Mouse (Mus musculus) forebrain, embryonic 13.5 days (tissue): ENCODE data around the gene Ugt3a1. TPM values are rescaled to one million over a fixed set of nuclear protein-coding genes. Genes with fewer than 3 reads are reported as not detected.
"Not testable (repeated sequence)": the region's sequence is repeated elsewhere in the genome, so short reads cannot be mapped to it uniquely, and the experiment has no call there.

ENCODE experiments used
- ATAC-seq: fragments of 200-750 bp; cut with Nextera tagmentation; 2 replicates; pipeline ENCODE4 v1.8.0; 2017
- H3K27ac ChIP-seq: fragments of 300-500 bp; sonication (generic); 2 replicates; pipeline ENCODE4 v1.5.1; 2015; ENCODE audit warnings: inconsistent platforms, mild to moderate bottlenecking, moderate library complexity
- H3K27me3 ChIP-seq: fragments of 300-500 bp; sonication (generic); 2 replicates; pipeline ENCODE4 v1.6.1; 2015; ENCODE audit warnings: mild to moderate bottlenecking, inconsistent platforms
- H3K36me3 ChIP-seq: fragments of 300-500 bp; sonication (generic); 2 replicates; pipeline ENCODE4 v1.6.1; 2015; ENCODE audit warnings: mild to moderate bottlenecking, inconsistent platforms; ENCODE audit not compliant: poor library complexity, severe bottlenecking
- H3K4me1 ChIP-seq: fragments of 300-500 bp; sonication (generic); 2 replicates; pipeline ENCODE4 v1.6.1; 2015; ENCODE audit warnings: inconsistent platforms
- H3K4me2 ChIP-seq: fragments of 300-500 bp; sonication (generic); 2 replicates; pipeline ENCODE4 v1.6.1; 2015; ENCODE audit warnings: inconsistent platforms, mild to moderate bottlenecking, moderate library complexity
- H3K4me3 ChIP-seq: fragments of 300-500 bp; sonication (generic); 2 replicates; pipeline ENCODE4 v1.5.1; 2015; ENCODE audit warnings: mild to moderate bottlenecking, inconsistent platforms
- H3K9ac ChIP-seq: fragments of 300-500 bp; sonication (generic); 2 replicates; pipeline ENCODE4 v1.6.1; 2015; ENCODE audit warnings: mild to moderate bottlenecking, inconsistent platforms
- H3K9me3 ChIP-seq: fragments of 300-500 bp; sonication (generic); replicated peaks from 2 replicates; pipeline ENCODE4 v1.6.1; 2016; ENCODE audit warnings: inconsistent platforms
- WGBS: fragments of 180-500 bp; shearing (Covaris S2); methylation state at CpG from one replicate; pipeline ENCODE4 v1.1.7; 2015; 5-methylcytosine and 5-hydroxymethylcytosine counted together
- polyA plus RNA-seq: library from polyadenylated mRNA; unstranded; fragments of >200 nt; fragmentation: Nextera tagmentation; extraction: Ambion mirVana; gene quantifications from 2 replicates; pipeline ENCODE4 v1.2.1, GENCODE M21; 2015

Gene Ugt3a1
- polyA plus RNA-seq = not detected in 2 replicates

DNA sequence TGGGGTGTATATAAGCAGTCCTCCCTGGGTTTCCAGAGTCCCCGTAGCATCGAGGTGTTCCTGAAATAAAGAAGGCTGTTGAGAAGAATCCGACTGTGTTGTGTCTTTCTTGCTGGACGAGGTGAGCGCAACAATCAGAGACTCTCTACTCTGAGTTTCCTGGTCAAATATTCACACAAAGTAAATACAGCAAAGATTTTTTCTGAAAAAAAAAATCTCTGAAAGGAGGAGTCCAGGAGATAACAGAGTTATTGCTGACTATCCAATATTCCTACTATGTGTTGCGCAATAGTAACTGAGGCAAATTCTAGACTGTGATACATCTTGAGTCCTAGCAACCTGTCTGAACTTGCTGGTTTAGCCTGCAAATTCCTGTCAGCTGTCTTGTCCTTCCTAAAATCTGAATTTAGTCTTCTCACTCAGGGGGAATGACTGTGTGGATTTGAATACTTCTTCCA is at the start of gene Ugt3a1:
TSS of gene Ugt3a1 (plus strand) at position 51 of the 458 bp plus-strand sequence.
- H3K9me3 ChIP-seq = no peaks in the 10 kb centered on the region
- H3K27ac ChIP-seq = no peak within 1 kb of the TSS
- H3K36me3 ChIP-seq = no peaks in the 10 kb centered on the region
- H3K27me3 ChIP-seq = no peaks in the 10 kb centered on the region
- H3K4me1 ChIP-seq = no peaks in the 10 kb centered on the region
- no peak within 1 kb of the TSS for H3K4me3 ChIP-seq
- no peak within 1 kb of the TSS for H3K9ac ChIP-seq
- no peak within 1 kb of the TSS for H3K4me2 ChIP-seq
- no peak for ATAC-seq
- WGBS = 95% methylated on average over 6 of the region's 6 CpGs

DNA sequence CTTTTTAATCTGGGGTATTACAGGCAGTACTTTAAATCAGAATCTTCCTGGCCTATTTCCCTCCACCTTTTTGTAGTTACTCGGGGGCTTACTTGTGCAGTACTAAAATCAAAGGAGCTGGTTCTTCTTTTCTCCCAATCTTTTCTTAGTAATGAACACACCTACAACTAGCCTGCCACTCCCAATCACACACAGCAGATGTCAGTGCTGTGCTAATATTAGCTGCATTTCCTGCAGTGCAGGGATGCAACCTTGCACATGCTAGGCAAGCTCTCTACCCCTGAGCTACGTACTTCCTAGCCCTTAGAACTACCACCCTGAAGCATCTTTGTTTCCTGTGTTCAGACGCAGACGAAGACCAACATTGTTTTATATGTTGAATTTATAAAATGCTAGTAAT is 45.8 kb upstream of the Ugt3a1 start:
- H3K4me3 ChIP-seq, H3K9me3 ChIP-seq, H3K9ac ChIP-seq, H3K36me3 ChIP-seq, ATAC-seq, H3K4me2 ChIP-seq, H3K4me1 ChIP-seq, H3K27me3 ChIP-seq, H3K27ac ChIP-seq: not testable (repeated sequence)
- 82% methylated on average over 4 of the region's 4 CpGs for WGBS

DNA sequence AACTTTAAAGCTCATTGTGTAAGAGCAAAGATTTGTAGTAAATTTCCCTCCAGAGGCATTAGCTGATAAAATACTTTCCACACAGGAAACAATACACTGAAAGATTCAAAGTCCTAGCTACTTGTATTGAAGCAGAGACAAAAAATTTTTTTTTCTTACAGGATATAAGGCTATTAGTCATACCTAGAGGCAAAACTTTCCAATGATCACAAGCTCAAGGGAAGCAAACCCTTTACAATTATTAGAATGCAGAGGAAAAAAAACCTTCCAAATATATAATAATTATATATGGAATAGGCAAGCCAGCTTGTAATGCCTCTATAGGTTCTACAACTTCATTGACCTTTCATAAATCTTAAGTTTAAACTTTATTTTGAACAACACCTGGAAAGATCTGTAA is 30.3 kb upstream of the Ugt3a1 start:
- Histone ChIP-seq H3K9me3 (no peaks in the 10 kb centered on the region), H3K4me1 (no peaks in the 10 kb centered on the region), H3K4me2 (no peak overlapping the region), H3K27ac (no peak overlapping the region), H3K36me3 (no peaks in the 10 kb centered on the region), H3K9ac (no peak overlapping the region), H3K27me3 (no peaks in the 10 kb centered on the region), H3K4me3 (no peak overlapping the region)
- ATAC-seq = no peak

DNA sequence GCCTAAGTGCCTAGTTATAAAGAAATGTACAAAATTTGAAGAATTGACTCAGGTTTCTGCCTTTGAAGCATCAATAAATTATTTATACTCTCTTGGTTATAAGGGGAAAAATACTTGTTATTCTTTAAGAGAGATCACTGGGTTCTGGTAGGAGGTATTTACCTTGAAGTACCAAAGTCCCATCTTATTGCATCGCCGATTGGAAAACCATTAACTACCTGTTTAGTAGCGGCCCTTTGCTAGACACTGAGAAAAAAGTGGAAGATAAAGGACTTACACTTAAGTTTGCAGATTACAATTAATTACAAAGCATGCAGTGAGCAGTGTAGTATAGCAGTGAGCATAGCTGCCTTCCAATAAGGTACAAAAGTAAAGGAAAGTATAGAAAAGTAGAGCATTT is 23.8 kb upstream of the Ugt3a1 start:
- WGBS = 94% methylated on average over 3 of the region's 3 CpGs
- no peak for ATAC-seq
- no peak overlapping the region for H3K4me3 ChIP-seq

DNA sequence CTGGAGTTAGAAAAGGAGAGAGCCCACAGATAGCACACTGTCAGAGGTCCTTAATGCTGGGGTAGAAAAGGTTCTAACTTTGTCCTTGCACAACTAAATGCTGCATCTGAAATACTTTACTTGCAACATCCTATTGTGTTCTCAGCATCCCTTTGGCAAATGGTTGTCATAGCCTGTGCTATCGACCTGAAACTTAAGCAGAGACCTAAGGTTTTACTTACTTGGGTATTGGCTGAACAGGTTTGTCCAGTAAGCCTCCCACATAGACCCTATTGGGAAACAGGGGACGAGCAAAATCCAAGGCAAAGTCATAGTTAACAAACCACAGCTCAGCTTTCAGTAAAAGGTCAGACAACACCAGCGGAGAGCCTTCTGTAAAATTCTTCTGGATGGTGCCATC is 16.1 kb upstream of the Ugt3a1 start:
- H3K27ac ChIP-seq = no peak overlapping the region
- H3K9me3 ChIP-seq = no peaks in the 10 kb centered on the region
- no peaks in the 10 kb centered on the region for H3K36me3 ChIP-seq
- no peaks in the 10 kb centered on the region for H3K4me1 ChIP-seq
- H3K4me3 ChIP-seq = no peak overlapping the region
- H3K4me2 ChIP-seq = no peak overlapping the region
- WGBS = 81% methylated on average over 3 of the region's 3 CpGs
- no peak for ATAC-seq
- no peak overlapping the region for H3K9ac ChIP-seq
- H3K27me3 ChIP-seq = no peaks in the 10 kb centered on the region

More for the DNA sequence above, 23.8 kb upstream of the Ugt3a1 start:
- Histone ChIP-seq H3K4me2 (no peak overlapping the region), H3K27ac (no peak overlapping the region), H3K27me3 (no peaks in the 10 kb centered on the region), H3K9ac (no peak overlapping the region), H3K36me3 (no peaks in the 10 kb centered on the region), H3K4me1 (no peaks in the 10 kb centered on the region), H3K9me3 (no peaks in the 10 kb centered on the region)

DNA sequence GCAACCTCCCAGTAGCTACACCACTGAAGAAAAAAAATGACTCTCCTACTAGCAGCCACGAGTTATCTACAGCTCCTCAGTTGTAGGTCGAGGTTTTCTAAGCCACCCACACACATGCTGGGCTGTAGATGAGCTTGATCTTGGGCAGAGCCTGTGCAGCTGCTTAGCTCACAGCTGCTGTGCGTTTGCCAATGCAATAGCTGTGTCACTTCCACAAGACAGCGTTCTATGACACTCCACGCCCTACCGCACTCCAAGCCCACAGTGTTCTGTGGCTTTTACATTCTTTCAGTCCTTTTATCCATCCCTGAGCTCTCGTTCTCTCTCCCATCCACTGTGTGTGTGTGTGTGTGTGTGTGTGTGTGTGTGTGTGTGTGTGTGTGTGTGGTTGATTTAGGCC is 4.8 kb upstream of the Ugt3a1 start:
- ATAC-seq = no peak
- H3K9ac ChIP-seq = no peak overlapping the region
- no peaks in the 10 kb centered on the region for H3K27me3 ChIP-seq
- H3K27ac ChIP-seq = no peak overlapping the region
- 81% methylated on average over 7 of the region's 7 CpGs for WGBS
- no peak overlapping the region for H3K4me3 ChIP-seq
- H3K4me2 ChIP-seq = no peak overlapping the region
- H3K36me3 ChIP-seq = no peaks in the 10 kb centered on the region
- no peaks in the 10 kb centered on the region for H3K4me1 ChIP-seq
- no peaks in the 10 kb centered on the region for H3K9me3 ChIP-seq

DNA sequence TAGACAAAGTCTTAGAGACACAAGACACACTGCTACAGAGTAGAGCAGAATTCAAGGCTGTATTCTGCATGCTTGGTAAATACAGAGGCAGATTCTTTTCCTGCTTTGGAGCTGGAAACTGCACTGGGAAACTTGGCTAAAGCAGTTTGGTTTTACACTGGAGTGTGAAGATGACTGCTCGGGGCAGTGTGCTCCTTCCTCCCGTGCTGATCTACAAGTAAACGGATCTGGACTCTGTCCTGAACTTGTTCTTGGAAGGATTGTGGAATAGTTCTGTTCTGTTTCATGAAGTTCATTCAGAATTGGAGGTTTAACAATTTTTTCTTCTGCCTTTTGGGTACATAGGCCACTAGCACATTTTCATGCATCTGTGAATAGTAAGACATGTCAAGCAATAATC is 2.3 kb downstream of the Ugt3a1 start:
- no peak for ATAC-seq
- Histone ChIP-seq H3K4me3 (no peak overlapping the region), H3K9ac (no peak overlapping the region), H3K4me1 (no peaks in the 10 kb centered on the region), H3K9me3 (no peaks in the 10 kb centered on the region), H3K27me3 (no peaks in the 10 kb centered on the region), H3K27ac (no peak overlapping the region), H3K36me3 (no peaks in the 10 kb centered on the region), H3K4me2 (no peak overlapping the region)
- WGBS = 90% methylated on average over 3 of the region's 3 CpGs

DNA sequence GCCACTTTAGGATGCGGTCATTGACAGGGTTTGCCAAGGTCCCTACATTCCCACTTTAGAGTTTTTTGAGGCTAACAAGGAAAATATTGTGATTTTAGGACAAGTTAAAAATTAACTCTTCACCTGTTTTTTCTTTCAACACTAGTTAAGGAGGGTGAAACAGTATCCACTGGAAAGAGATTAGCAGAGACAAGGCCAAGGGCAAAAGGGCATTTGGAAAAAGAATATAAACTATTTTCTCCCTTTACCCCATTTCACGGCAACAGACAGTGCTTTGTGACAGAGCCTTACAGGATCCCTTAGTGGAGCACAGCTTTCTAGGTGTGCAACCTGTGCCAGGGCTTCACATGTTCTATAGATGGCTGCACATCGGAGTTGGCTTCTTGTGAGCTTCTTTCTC is 2.9 kb downstream of the Ugt3a1 start:
- Histone ChIP-seq H3K27ac (no peak overlapping the region), H3K4me1 (no peaks in the 10 kb centered on the region), H3K4me3 (no peak overlapping the region), H3K4me2 (no peak overlapping the region), H3K27me3 (no peaks in the 10 kb centered on the region), H3K9ac (no peak overlapping the region), H3K9me3 (no peaks in the 10 kb centered on the region), H3K36me3 (no peaks in the 10 kb centered on the region)
- ATAC-seq = no peak
- WGBS = 92% methylated on average over 3 of the region's 3 CpGs

DNA sequence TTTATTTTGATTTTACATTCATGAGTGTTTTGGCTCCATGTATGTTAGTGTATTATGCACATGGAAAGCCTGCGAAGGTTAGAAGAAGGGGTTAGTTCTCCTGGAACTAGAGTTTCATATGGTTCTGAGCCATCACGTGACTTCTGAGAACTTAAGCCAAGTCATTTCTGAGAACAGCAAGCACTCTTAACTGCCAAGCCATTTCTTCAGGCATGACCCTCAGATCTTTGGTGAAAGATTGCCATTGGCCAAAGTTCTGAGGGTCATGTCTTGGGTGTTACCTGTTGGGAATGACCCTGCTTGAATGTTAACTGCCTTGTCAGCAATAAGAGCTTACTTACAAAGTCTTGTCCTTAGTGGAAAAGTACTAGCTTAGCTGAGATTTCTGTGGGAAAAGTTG is 6.5 kb downstream of the Ugt3a1 start:
- no peak overlapping the region for H3K4me3 ChIP-seq
- WGBS = 81% methylated on average over 2 of the region's 2 CpGs
- no peak overlapping the region for H3K4me2 ChIP-seq
- H3K36me3 ChIP-seq = no peaks in the 10 kb centered on the region
- ATAC-seq = no peak
- H3K27ac ChIP-seq = no peak overlapping the region
- H3K9ac ChIP-seq = no peak overlapping the region
- H3K9me3 ChIP-seq = no peaks in the 10 kb centered on the region
- H3K4me1 ChIP-seq = no peaks in the 10 kb centered on the region
- no peaks in the 10 kb centered on the region for H3K27me3 ChIP-seq

DNA sequence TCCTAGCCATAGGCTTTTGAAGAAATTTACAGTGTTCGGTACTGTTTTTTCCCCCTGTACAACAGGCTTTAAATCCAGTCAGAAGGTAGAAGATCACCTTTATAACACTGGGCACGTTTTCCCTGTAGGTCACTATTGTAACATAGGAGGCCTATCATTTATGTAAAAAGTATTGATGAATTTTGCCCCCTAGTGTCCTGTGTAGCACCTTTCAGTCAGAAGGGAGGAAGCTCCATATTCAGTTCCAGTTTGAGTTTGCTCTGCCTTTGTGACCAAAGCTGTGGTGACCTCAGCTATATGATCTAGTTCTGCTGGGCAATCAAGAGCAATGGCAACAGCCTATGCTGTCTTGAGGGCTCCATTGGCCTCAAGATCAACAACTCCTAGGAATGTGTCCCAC is 13.0 kb downstream of the Ugt3a1 start:
- no peaks in the 10 kb centered on the region for H3K27me3 ChIP-seq
- no peak for ATAC-seq
- H3K9ac ChIP-seq = no peak overlapping the region
- H3K9me3 ChIP-seq = no peaks in the 10 kb centered on the region
- 60% methylated on average over 2 of the region's 2 CpGs for WGBS
- H3K36me3 ChIP-seq = no peaks in the 10 kb centered on the region
- H3K4me3 ChIP-seq = no peak overlapping the region
- no peak overlapping the region for H3K4me2 ChIP-seq
- H3K27ac ChIP-seq = no peak overlapping the region
- no peaks in the 10 kb centered on the region for H3K4me1 ChIP-seq

DNA sequence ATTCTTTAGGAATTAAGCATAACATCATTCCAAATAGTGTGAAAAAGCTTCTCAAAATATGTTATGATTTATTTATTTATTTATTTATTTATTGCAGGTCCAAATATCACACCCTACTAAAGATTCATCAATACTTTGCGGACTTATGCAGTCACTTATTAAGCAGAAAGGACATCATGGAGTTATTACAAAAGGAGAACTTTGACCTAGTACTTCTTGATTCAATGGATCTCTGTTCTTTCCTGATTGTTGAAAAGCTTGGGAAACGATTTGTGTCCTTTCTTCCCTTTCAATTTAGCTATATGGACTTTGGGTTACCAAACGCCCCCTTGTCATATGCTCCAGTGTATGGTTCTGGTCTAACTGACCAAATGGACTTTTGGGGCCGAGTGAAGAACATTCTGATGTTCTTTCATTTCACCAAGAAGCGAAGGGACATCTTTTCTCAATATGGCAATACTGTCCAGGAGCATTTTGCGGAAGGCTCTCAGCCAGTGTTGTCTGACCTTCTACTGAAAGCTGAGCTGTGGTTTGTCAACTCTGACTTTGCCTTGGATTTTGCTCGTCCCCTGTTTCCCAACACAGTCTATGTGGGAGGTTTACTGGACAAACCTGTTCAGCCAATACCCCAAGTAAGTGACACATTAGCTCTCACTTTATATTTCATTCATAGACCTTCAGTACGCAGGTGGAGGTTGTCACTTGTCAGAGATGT is 29.4 kb downstream of the Ugt3a1 start:
- H3K9ac ChIP-seq = no peak overlapping the region
- 85% methylated on average over 8 of the region's 8 CpGs for WGBS
- no peak for ATAC-seq

DNA sequence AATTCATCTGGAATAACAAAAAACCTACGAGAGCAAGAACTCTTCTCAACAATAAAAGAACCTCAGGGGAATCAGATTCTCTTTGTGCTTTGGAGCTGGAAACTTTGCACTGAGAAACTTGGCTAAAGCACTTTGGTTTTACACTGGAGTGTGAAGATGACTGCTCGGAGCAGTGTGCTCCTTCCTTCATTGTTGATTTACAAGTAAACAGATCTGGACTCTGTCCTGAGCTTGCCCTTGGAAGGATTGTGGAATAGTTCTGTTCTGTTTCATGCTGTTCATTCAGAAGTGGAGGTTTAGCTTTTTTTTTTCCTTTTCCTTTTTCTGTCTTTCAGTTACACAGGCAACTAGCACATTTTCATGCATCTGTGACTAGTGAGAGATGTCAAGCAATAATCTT is 57.9 kb downstream of the Ugt3a1 start:
- H3K9ac ChIP-seq = no peak overlapping the region
- no peak overlapping the region for H3K27ac ChIP-seq
- no peaks in the 10 kb centered on the region for H3K36me3 ChIP-seq
- no peaks in the 10 kb centered on the region for H3K9me3 ChIP-seq
- no peak overlapping the region for H3K4me3 ChIP-seq
- no peak overlapping the region for H3K4me2 ChIP-seq
- WGBS = 82% methylated on average over 2 of the region's 2 CpGs
- H3K4me1 ChIP-seq = no peaks in the 10 kb centered on the region
- no peaks in the 10 kb centered on the region for H3K27me3 ChIP-seq
- ATAC-seq = no peak

More for the DNA sequence above, 29.4 kb downstream of the Ugt3a1 start:
- H3K4me1 ChIP-seq = no peaks in the 10 kb centered on the region
- H3K36me3 ChIP-seq = no peaks in the 10 kb centered on the region
- no peaks in the 10 kb centered on the region for H3K27me3 ChIP-seq
- no peaks in the 10 kb centered on the region for H3K9me3 ChIP-seq
- H3K4me2 ChIP-seq = no peak overlapping the region
- no peak overlapping the region for H3K4me3 ChIP-seq
- no peak overlapping the region for H3K27ac ChIP-seq

DNA sequence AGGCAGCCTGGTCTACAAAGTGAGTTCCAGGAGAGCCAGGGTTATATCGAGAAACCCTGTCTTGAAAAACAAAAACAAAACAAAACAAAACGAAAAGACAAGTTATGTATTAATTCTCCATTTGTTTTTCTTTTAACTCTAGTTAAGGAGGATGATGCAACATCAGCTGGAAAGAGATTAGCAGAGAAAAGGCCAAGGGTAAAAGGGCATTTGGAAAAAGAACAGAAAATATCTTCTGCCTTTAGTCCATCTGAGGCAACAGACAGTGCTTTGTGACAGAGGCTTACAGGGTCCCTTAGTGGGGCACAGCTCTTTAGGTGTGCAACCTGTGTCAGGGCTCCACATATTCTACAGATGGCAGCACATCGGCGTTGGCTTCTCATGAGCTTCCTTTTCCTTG is 58.7 kb downstream of the Ugt3a1 start, which contains the start of gene Ugt3a2:
TSS of gene Ugt3a2 (plus strand) at position 210 of the 400 bp plus-strand sequence.
- Histone ChIP-seq H3K4me3 (no peak within 1 kb of the TSS), H3K9me3 (no peaks in the 10 kb centered on the region), H3K4me1 (no peaks in the 10 kb centered on the region), H3K27me3 (no peaks in the 10 kb centered on the region), H3K27ac (no peak within 1 kb of the TSS), H3K36me3 (no peaks in the 10 kb centered on the region), H3K4me2 (no peak within 1 kb of the TSS), H3K9ac (no peak within 1 kb of the TSS)
- ATAC-seq = no peak
- 93% methylated on average over 4 of the region's 4 CpGs for WGBS
